Mouse (Mus musculus) neural tube, embryonic 11.5 days (tissue): ENCODE data around the gene Clybl. TPM values are rescaled to one million over a fixed set of nuclear protein-coding genes. Genes with fewer than 3 reads are reported as not detected.
A peak's percentile ranks its signal among the peaks of the same experiment; 100 is the strongest.

ENCODE experiments used
- ATAC-seq: fragments of 200-750 bp; cut with Nextera tagmentation; 2 replicates; pipeline ENCODE4 v1.8.0; 2017; ENCODE audit warnings: moderate number of reproducible peaks, mild to moderate bottlenecking, moderate TSS enrichment, moderate library complexity; ENCODE audit not compliant: insufficient read depth, low FRiP score, low TSS enrichment
- DNase-seq: peaks from one replicate; pipeline ENCODE4 v3.0.0-alpha.2; 2015; ENCODE audit warnings: low spot score
- H3K27ac ChIP-seq: fragments of 300-500 bp; sonication (generic); 2 replicates; pipeline ENCODE4 v1.5.1; 2014; ENCODE audit warnings: low read depth, mild to moderate bottlenecking, low read length
- H3K27me3 ChIP-seq: fragments of 300-500 bp; sonication (generic); 2 replicates; pipeline ENCODE4 v1.6.1; 2014; ENCODE audit warnings: mild to moderate bottlenecking, low read length, mixed read lengths; ENCODE audit not compliant: control insufficient read depth, insufficient read depth
- H3K36me3 ChIP-seq: fragments of 300-500 bp; sonication (generic); 2 replicates; pipeline ENCODE4 v1.6.1; 2014; ENCODE audit warnings: mild to moderate bottlenecking, low read length, moderate library complexity, mixed read lengths; ENCODE audit not compliant: control insufficient read depth, insufficient read depth
- H3K4me1 ChIP-seq: fragments of 300-500 bp; sonication (generic); 2 replicates; pipeline ENCODE4 v1.6.1; 2014; ENCODE audit warnings: low read length, mixed read lengths; ENCODE audit not compliant: control insufficient read depth, insufficient read depth
- H3K4me2 ChIP-seq: fragments of 300-500 bp; sonication (generic); 2 replicates; pipeline ENCODE4 v1.6.1; 2014; ENCODE audit warnings: low read depth, mild to moderate bottlenecking, moderate library complexity
- H3K4me3 ChIP-seq: fragments of 300-500 bp; sonication (generic); 2 replicates; pipeline ENCODE4 v1.5.1; 2014; ENCODE audit warnings: low read depth, low read length
- H3K9ac ChIP-seq: fragments of 300-500 bp; sonication (generic); 2 replicates; pipeline ENCODE4 v1.6.1; 2014; ENCODE audit warnings: mild to moderate bottlenecking, low read length
- H3K9me3 ChIP-seq: fragments of 300-500 bp; sonication (generic); 2 replicates; pipeline ENCODE4 v1.6.1; 2016; ENCODE audit warnings: low read length; ENCODE audit not compliant: control insufficient read depth
- WGBS: fragments of 180-500 bp; shearing (Covaris S2); extraction: QIAGEN DNeasy Blood & Tissue Kit; methylation state at CpG from one replicate; pipeline ENCODE4 v1.1.7; 2014; 5-methylcytosine and 5-hydroxymethylcytosine counted together
- polyA plus RNA-seq: library from polyadenylated mRNA; unstranded; fragments of >200 nt; fragmentation: Nextera tagmentation; extraction: Ambion mirVana; gene quantifications from 2 replicates; pipeline ENCODE4 v1.2.1, GENCODE M21; 2014

Clybl gene
- polyA plus RNA-seq, 1 experiment from 2014 or later = 19.2 TPM

DNA sequence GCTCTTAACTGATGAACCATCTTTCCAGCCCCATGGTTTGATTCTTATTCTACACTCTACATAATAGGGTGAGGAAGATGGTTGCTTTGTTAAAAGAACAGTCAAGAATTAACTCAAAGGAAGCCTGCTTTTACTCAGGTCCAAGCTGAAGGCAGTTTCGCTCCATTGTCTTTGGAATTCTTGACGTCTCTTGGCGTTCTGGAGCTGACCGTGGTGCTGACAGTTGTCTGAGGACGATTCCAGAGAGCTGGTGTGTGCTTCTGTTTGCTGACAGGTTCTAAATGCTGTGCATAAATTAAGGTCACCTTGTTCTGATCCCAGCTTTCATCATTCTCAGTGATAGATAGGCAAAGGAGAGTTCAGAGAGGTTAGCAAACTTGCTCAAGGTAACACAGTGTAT lies 140.6 kb downstream of the Clybl start:
- no peak overlapping the region for H3K4me2 ChIP-seq
- no peaks in the 10 kb centered on the region for H3K27me3 ChIP-seq
- no peak for ATAC-seq
- 30% methylated on average over 5 of the region's 5 CpGs for WGBS
- H3K9me3 ChIP-seq = no peaks in the 10 kb centered on the region
- DNase-seq = peak; percentile 49
- H3K9ac ChIP-seq = no peak overlapping the region
- no peaks in the 10 kb centered on the region for H3K36me3 ChIP-seq
- H3K4me1 ChIP-seq = 0 out of 2 replicates have a peak, but pooled peaks cover 5% of the 10 kb centered on the region
- no peak overlapping the region for H3K27ac ChIP-seq
- H3K4me3 ChIP-seq = no peak overlapping the region

DNA sequence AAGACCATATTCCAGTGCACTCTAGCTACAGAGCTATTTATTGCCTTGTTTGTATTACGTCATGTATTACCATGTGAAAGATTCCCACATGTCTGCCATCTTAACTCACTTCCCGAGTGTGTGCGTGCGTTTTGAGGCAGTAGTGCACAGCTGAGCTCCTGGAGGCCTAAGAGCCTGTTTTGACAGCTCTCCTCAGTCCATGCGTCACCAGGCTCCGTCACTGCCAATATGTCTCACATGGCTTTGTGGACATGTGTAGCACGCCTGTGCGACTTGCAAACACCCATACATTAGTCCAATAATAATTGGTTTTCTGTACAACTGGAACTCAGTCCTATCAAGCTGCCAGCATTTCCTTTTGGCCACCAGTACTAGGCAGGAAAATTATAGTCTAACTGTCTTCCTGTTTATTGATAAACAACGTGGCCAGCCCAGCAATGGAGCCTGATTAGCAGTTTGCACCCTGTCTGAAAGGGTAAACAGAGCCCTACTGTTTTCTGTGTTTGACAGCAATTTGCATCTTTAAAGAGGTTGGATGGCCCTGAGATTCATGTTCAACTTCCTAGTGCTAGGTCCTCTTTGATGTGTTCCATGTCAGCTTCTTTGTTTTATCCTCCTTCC lies 142.4 kb downstream of the Clybl start:
- Histone ChIP-seq H3K36me3 (no peaks in the 10 kb centered on the region), H3K9ac (no peak overlapping the region), H3K9me3 (no peaks in the 10 kb centered on the region), H3K4me2 (no peak overlapping the region), H3K27ac (no peak overlapping the region), H3K4me1 (0 out of 2 replicates have a peak, but pooled peaks cover 5% of the 10 kb centered on the region), H3K4me3 (no peak overlapping the region), H3K27me3 (no peaks in the 10 kb centered on the region)
- ATAC-seq (no peak), DNase-seq (no peak)
- WGBS = 77% methylated on average over 9 of the region's 9 CpGs

DNA sequence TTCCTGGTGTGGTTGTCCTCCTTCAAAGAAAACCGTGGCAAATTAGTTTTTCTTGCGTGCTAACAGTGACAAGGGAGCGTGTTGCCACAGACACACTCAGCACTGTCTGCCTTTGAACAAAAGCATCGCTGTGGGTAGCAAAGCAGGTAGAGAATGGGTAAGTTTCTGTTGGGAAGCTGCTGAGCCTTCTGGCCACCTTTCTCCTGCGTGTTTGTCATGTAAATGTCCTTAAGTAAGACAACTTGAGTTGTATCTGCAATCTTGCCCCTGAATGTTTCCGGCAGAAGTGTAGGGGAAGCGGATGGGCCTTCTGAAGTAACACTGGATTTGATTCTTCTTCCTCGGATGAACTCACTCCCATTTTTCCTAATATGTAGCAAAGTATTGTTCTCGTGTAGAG lies 148.6 kb downstream of the Clybl start:
- no peaks in the 10 kb centered on the region for H3K4me1 ChIP-seq

DNA sequence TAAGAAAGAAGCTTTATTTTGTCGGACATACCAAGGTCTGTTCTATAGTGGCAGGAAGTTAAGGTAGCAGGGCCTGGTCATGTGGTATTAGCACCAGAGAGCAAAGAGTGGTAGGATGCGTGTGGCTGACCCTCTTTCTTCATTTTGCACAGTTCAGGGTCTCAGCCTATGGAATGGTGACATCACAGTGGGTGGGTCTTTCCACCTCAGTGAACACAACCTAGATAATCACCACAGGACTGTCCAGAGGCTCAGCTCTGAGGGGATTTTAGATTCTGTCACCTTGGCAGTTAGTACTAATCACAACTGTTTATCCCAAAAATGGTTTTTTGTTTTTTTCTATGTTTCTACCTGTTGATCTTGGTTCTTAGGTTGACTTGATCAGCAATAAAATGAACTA lies 149.2 kb downstream of the Clybl start:
- ATAC-seq = no peak

More for the DNA sequence above, 148.6 kb downstream of the Clybl start:
- WGBS = 74% methylated on average over 9 of the region's 9 CpGs
- Histone ChIP-seq H3K4me2 (no peak overlapping the region), H3K27ac (no peak overlapping the region), H3K4me3 (no peak overlapping the region), H3K9ac (no peak overlapping the region), H3K27me3 (no peaks in the 10 kb centered on the region), H3K36me3 (no peaks in the 10 kb centered on the region), H3K9me3 (no peaks in the 10 kb centered on the region)
- DNase-seq = no peak
- ATAC-seq = no peak

DNA sequence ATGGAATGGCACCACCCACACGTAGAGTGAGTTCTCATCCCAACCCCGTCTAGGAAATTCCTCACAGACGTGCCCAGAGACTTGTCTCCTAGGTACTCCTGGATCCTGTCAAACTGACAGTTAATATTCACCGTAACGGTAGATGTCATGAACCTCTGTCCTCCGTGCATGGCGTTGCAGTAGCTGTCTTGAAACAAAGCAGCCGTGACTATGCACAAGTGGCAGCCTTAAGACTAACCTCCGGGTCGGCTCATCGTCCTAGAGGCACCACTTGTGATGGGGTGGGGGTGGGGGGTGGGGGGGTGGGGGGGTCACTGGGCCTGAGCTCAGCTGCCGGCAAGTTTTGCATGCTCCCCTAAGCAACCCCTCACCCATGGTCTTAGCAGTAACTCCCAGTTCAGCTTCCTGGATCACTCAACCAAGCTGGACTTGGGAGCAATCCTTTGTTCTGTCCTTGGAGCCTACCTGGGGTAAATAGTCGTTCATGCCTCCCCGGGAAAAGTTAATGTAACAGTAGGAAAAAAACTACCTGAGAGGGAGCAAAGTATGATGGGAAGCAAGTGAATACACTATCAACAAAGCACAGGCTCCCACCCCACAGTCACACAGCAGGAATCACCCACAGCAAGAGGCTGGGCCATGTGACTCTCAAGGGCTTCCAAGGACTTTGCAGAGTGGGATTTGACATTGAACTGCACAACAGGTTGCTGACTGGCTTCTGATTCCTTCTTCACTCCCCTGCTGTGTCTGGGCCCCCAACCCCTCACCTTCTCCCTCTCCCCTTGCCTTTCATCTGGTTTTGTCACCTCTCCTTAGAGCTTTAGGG lies 150.3 kb downstream of the Clybl start:
- Histone ChIP-seq H3K9me3 (no peaks in the 10 kb centered on the region), H3K4me1 (no peaks in the 10 kb centered on the region), H3K4me3 (no peak overlapping the region), H3K27ac (no peak overlapping the region), H3K36me3 (no peaks in the 10 kb centered on the region), H3K9ac (no peak overlapping the region), H3K27me3 (no peaks in the 10 kb centered on the region), H3K4me2 (no peak overlapping the region)
- ATAC-seq = no peak
- DNase-seq = no peak
- WGBS = 74% methylated on average over 14 of the region's 14 CpGs

More for the DNA sequence above, 149.2 kb downstream of the Clybl start:
- Histone ChIP-seq H3K9me3 (no peaks in the 10 kb centered on the region), H3K4me3 (no peak overlapping the region), H3K27me3 (no peaks in the 10 kb centered on the region), H3K4me2 (no peak overlapping the region), H3K4me1 (no peaks in the 10 kb centered on the region), H3K27ac (no peak overlapping the region), H3K9ac (no peak overlapping the region), H3K36me3 (no peaks in the 10 kb centered on the region)
- no peak for DNase-seq
- WGBS = 86% methylated on average over 2 of the region's 2 CpGs

DNA sequence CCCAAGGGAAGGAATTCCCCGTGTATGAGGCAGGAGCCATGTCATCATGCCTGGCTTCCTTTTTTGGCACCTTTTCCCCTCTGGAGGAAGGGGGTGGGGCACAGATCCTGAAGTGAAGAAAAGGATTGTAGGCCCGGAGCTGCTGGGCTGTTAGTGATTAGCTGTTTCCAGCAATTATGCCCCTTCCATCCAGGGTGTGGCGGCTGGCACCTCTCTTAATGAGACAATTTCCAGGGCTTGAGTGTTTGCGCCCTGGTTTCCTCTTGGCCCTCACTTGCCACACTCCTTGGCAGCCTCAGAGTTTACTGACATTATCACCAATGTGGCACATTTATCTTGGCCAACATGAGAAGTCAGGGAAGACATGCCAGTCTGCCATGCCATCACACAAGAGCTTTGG lies 155.5 kb downstream of the Clybl start:
- H3K4me2 ChIP-seq = no peak overlapping the region
- no peaks in the 10 kb centered on the region for H3K27me3 ChIP-seq
- H3K9me3 ChIP-seq = no peaks in the 10 kb centered on the region
- no peak overlapping the region for H3K4me3 ChIP-seq
- 54% methylated on average over 4 of the region's 4 CpGs for WGBS
- H3K9ac ChIP-seq = no peak overlapping the region
- ATAC-seq = no peak
- no peaks in the 10 kb centered on the region for H3K4me1 ChIP-seq
- no peaks in the 10 kb centered on the region for H3K36me3 ChIP-seq
- no peak for DNase-seq
- H3K27ac ChIP-seq = no peak overlapping the region

DNA sequence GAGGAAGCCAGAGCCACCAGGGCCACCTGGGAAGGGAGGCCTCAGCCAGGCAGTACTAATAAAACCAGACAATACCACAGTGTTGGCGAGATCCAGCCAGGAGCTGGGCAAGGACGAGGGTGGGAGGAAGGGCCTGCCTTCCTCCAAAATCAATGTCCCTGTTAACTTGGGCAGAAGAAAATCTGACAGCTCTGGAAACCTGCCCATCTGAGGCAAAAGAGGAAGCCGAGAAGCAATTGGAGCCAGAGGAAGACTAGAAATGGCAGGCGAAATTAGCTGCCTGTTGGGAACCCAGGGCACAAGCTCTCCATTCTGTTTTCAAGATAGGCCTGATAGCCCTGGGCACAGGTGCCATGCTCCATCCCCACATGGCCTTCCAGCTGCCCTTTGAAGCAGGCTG lies 157.3 kb downstream of the Clybl start:
- no peaks in the 10 kb centered on the region for H3K9me3 ChIP-seq
- ATAC-seq = no peak
- 81% methylated on average over 4 of the region's 4 CpGs for WGBS

DNA sequence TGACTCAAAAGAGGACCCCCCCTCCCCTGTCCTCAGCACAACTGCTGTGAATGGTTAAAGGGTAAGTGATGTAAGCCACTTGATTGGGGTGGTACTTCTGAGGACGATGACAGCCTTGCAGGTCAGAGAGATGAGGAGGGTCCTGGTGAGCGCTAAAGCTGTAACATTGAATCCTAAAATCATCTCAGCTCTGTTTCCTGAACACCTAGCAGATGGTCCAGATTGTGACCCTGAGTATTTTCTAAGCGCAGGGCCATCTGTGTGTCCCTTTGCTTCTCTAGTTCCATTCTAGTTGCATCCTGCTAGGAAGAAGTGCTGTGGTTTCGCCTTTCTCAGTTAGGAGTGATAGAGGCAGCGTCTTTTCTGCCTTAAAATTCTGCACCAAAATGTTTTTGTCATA lies 158.6 kb downstream of the Clybl start:
- no peak overlapping the region for H3K27ac ChIP-seq
- no peak overlapping the region for H3K4me3 ChIP-seq
- ATAC-seq (no peak), DNase-seq (no peak)
- H3K4me1 ChIP-seq = no peaks in the 10 kb centered on the region
- no peaks in the 10 kb centered on the region for H3K9me3 ChIP-seq
- 93% methylated on average over 5 of the region's 5 CpGs for WGBS
- no peaks in the 10 kb centered on the region for H3K36me3 ChIP-seq
- H3K9ac ChIP-seq = no peak overlapping the region
- no peak overlapping the region for H3K4me2 ChIP-seq
- H3K27me3 ChIP-seq = no peaks in the 10 kb centered on the region

More for the DNA sequence above, 157.3 kb downstream of the Clybl start:
- H3K27ac ChIP-seq = no peak overlapping the region
- no peak for DNase-seq
- H3K4me1 ChIP-seq = no peaks in the 10 kb centered on the region
- H3K27me3 ChIP-seq = no peaks in the 10 kb centered on the region
- H3K9ac ChIP-seq = no peak overlapping the region
- H3K36me3 ChIP-seq = no peaks in the 10 kb centered on the region
- no peak overlapping the region for H3K4me3 ChIP-seq
- H3K4me2 ChIP-seq = no peak overlapping the region
